Mouse (Mus musculus) cerebellum, adult (tissue): ENCODE results near the gene Tsfm.

Experiments used
- ATAC-seq: cut with Nextera tagmentation; 2 replicates; pipeline ENCODE4 v1.9.2; 2017; ENCODE audit warnings: mild to moderate bottlenecking, moderate library complexity, mixed read lengths; ENCODE audit not compliant: insufficient number of reproducible peaks, low FRiP score, low TSS enrichment

Tsfm gene

DNA sequence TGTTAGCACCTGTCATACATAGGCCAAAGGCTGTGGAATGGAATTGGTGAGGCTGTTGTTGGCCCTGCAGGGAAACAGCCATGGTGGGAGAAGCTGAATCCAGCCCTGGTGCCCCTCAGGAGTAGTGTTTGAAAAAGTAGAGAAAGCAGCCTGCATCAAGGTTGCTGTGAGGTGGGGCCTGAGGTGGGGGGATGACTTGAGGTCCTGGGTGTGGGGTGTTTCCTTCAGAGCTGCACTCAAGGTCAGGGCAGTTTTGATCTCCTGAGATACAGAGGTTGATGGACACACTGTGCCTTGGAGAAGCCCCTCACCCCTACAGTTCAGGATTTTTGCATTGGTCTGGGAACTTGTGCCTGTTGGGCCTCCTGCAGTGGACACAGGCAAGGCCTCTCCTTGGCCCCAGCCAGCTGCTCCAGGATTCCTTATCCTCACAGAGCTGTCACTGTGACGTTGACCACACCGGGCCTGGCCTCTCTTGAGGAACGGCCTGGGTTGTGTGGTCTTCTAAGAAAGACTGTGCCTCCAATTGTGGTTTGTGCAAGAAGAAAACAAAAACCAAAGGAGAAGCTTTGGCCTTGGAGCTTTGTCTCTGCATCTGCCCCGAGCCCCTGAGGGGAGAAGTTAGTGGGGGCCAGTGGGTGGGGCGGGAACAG lies 42.0 kb downstream of the Tsfm start:
- ATAC-seq, result no peak

DNA sequence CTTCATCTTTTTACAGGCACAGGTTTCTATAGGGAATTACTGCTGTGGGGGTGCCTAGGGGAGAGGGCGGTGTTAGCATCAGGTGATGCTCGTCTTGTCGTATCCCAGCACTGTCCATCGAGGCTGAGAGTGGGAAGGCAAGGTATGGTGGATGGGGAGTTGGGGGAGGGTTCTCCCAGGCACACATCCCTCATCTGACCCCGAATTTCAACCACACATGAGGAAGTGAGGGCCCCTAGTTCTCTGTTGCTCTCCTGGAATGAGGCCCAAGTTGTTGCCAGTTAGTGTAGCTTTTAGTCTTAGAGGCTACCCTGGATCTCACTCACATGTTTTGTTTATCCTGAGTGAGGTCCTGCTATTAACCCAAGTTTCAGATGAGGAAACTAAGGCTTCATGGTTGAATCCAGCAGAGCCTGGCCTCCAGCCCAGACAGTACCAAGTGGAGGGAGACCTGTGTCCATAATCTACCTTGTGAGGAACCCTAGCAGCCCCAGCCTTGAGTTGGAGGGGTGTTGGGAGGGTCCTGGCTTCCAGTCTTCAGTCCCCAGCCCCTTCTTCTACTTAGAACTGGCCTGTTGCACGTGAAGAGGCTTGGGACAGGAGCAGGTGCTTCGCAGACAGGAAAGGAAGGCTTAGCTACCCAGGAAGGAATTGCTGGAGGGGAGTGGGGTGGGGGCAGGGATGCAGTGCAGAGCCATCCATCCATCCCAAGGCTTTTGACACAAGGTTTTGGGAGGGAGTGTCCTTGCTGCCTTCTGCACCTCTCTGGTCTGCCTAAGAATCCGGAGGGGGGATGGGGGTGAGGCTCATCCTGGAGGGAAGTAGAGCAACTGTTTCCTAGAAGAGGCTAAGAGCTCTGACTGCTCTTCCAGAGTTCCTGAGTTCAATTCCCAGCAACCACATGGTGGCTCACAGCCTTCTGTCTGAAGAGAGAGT lies 43.2 kb downstream of the Tsfm start:
- no peak for ATAC-seq

DNA sequence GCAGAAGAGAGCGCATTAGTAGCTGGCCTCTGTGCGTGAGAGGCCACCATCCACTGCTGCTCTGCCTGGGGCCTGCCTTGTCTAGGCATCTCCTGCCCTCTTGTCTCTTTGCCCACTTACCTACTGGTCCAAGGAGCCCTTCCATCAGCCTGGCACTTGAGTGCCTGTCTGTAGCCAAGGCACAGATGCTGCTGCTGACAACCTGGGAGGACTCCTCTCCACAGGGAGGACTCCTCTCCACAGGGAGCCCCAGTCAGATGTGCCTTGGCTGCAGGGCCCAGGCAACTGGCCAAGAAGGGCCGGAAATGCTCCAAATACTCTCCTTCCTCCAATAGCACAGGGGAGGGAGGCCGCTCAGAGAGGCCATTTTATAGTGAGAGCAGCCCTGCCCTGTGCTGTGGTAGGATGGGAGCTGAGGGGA lies 44.1 kb downstream of the Tsfm start:
- peak; percentile 47 for ATAC-seq

DNA sequence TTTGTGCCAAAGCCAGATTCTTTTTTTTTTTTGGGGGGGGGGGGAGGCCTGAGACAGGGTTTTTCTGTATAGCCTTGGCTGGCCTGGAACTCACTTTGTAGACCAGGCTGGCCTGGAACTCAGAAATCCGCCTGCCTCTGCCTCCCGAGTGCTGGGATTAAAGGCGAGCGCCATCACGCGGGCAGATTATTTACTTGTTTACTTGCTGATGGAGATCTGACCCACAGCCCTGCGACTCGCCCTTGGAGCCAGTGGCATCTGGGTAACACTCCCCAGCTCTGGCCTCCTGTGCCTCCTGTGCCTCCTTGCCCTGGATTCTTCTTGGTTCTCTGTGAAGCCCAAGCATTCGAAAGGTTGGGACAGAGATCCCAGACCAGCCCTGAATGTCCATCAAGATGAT lies 45.1 kb downstream of the Tsfm start:
- ATAC-seq, result no peak

DNA sequence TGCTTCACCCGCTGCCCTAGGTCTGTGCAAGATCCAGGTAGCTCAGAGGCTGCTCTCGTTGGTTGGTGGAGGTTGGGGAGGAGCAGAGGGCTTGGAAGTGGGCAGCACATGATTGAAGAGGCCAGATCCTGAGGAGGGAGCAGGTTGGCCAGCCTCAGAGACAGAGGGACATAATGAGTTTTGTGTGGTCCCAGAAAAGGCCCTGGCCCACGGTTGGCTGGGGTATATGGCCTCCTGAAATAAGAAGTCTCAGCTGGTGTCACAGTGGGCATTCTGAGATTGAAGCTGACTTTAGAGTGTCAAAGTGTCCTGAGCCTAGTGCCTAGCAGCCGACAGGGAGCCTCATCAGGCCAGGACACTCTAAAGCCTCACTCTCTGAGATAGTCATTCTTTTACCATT lies 45.5 kb downstream of the Tsfm start:
- ATAC-seq, result no peak

DNA sequence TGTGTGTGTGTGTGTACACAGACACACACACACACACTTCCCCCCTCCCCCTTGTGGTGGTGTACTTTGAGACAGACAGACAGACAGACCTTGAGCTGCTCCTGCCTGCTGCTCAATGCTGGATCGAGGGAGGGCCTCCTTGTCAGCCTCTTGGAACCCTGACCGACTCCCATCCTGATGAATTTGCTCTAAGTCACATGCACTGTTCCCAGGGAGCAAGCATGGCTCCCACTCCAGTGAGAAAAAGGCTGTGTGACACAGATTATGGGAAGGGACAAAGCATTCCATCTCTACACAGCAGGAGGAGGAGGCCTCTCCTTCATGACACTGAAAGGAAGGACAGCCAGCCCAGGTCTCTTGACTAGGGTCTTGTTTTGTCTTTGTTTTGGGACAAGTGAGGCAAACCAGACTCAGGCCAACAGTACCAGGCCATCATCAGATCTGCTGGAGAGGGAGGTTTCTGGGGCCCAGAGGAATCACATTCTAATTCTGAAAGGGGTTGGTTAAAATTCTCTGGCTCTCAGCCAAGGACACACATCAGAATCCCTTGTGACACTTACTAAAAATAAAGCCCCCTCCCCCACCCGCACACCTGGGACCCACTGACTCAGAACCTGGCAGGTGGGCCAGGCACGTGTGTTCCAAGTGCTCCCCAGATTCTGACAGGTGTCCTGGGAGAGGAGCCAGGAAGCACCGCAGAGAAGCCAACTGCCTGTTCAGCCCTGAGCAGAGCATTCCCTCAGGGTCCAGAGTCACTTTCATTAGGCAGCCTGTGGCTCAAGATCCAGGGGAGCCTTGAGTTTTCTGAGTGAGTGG lies 46.2 kb downstream of the Tsfm start:
- ATAC-seq, result no peak

DNA sequence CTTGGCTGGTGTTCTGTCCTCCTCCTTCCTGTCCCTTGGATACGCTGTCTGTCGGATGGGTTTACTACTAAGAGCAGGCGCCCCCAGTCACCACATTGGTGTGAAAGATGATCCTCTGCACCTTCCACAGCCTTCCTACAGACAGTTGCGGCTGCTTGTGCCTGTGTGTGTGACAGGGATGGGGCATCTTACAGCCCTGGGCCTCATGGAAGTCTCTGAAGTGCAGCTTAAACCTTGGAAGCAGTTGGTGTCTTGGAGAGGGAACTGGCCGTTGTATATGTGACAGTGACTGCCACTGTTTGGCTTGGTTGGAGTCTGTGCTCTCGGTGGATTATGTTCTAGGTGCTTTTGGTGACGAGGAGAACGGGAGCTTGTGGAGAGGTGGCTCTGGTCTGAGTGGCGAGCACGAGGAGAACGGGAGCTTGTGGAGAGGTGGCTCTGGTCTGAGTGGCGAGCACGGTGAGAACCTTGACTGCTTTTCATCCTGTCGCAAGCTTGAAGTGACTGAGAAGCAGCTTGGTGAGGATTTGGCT lies 47.4 kb downstream of the Tsfm start:
- no peak for ATAC-seq

DNA sequence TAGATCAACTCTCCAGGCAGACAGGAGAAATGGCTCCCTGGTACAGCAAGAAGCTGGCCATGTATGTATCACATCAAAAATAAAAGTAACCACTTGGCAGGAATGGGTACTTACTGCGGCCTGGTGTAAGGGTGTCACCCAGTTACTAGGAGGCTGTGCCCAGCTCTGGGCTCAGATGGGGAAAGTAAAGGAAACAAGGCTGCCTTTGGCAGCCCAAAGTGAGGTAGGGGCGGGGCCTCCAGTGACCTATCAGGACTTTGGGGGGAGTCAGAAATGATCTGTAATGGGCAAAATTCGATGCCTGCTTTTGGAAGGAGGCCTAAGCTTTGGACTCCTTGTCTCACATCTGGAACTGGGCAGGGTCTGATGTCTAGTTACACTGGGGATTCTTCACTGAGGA lies 48.9 kb downstream of the Tsfm start:
- ATAC-seq, result no peak

DNA sequence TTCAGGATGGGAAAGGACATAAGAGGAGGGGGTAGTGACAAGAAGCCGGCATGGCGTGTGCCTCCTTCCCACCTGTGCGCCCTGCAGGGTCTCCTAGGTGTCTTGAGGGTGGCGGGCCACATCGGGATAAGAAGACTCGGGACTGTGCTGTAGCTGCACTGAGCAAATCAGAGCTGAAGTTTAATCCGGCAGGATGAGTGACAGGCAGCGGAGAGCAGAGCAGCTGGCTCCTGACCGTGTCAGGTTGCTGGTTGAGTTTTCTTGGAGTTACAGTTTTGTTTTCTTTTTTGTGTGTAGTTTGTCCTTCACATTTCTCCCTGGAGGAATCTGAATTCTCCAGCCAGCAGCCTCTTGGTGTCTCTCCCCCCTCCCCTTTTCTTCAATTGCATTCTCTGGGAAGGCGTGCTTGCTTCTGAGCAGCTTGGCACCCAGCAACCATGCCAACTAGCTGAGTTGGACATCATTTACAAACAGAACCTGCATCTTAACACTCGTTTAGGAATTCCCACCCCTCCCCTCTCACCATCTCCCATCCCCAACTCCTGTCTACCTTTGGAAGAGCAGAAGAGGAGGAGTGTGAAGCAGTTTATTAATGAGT lies 49.6 kb downstream of the Tsfm start:
- no peak for ATAC-seq

DNA sequence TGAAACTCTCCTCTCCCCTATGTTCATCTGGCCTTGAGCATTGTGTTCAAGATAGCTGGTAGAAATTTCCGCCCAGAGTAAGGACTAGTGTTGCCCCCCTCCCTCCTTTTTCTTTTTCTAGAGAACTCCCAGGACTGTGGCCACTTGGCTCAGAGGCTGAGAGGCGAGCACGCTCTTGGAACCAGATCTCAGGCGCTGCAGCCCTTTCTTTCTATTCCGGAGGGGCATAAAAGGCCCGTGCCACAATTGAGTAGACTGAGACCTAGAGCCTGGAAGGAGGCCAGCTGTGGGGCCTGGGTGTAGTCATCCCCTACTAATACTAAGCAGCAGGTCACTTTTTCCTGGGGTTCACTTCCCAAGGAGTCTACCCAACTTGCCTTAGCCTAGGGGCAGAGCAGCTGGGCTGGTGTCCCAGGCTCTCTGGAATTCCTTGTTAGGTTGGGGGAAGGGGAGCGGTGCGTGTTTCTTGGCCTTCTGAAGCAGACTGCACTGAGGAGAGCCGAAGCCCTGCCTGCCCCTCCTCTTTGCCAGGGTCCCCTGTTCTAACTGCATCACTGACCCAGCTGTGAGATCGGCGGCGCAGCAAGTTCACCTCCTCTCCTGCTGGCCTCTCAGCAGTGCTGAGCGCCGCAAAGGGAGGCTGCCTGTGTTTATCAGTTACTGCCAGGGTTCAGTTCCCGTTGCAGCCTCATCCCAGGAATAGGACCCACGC lies 50.3 kb downstream of the Tsfm start:
- ATAC-seq, result no peak

DNA sequence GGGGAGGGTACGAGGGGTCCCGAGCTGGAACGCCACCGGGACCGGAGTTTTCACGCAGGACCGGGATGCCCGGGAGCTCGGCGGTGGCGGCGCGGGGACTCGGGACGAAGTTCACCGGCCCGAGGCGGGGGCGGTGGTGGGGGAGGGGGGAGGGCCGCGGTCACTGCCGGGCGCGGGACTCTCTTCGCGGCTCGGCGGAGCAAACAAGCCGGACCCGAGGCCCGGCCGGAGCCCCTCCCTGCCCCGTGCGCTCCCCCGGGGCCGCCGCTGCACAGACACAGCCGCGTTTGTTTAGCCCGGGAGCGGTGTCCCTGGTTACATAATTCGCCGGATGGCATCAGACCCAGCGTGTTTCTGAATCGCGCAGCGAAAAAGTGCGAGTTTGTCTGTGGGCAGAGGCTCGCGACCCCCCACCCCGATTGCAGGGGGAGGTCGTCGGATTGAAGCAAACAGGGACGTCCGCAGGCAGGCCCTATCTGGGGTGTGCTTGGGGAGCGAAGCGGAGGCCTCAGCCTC lies 50.9 kb downstream of the Tsfm start:
- no peak for ATAC-seq

DNA sequence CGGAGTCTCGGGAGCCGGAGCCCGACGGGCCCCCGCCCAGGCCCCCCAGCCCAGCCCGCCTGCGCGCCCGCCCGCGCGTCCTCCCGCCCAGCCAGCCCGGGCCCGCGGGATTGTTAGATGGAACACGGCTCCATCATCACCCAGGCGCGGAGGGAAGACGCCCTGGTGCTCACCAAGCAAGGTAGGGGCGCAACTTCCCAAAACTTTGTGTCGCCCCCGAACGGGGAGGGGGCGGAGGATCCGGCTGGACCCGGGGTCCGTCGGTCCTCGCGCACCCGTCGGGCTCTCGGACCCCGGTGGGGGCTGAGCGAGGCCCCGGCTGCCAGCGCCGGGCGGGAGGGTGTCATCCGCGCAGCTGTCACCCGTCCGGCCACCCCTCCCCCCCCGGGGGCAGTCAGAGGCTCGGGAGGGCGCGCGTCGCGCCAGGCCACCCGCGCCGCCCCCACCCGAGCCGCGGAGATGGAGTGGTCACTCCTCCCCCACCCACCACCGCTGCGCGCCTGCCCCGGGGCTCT lies 51.5 kb downstream of the Tsfm start:
- no peak for ATAC-seq

DNA sequence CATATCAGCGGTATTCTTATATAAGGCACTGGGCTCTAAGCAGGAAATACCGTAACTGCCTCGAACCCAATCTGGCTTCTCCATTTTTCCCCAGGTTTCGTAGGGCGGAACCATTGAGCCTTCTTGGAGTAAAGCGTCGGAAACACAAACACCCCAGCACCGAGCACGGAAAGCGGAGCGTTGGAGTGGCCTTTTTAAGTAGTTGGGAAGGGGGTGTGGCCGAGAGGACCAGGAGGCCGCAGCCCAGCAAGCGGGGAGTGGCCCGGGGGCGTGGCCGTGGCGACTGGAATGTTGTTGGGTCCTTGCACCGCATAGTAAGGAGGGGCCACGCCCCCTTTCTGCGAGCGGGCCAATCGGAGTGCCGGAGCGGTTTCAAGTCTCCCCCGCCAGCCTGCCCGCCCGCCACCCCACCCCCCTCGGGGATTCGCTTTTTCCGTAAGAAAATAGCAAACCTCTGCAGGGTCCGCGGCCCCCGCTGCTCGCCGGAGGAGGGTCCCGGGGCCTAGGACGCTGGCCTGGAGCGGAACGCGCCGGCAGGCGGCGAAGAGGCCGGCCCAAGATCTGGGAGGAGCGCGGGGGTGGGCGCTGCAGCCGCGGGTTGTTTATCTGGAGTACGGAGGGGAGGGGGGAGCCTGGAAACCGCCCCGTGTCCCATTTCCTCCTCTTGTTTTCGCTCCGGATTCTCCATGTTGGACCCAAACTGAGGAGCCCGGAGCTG lies 52.2 kb downstream of the Tsfm start, which contains the start of gene Ctdsp2:
Gene Ctdsp2 (plus strand): TSS at position 441 of the 718 bp plus-strand sequence.
- ATAC-seq, result peak; percentile 78

DNA sequence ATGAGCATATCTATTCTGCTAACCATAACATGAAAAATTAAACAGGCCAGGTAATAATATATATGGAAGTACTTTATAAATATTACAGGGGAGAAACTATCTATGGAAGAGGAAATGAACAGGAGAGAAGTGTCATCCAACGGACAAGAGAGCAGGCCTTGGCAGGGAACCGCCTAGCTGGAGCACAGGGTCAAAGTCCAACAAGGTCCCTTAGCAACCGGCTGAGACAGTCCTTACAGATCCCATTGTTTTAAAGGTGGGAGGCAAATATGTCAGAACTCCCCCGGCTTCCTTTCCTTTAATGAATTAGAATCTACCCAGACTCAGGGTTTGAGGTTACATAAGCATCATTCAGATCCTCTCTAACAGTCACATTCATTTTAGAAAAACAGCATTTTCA lies 53.6 kb downstream of the Tsfm start:
- no peak for ATAC-seq

DNA sequence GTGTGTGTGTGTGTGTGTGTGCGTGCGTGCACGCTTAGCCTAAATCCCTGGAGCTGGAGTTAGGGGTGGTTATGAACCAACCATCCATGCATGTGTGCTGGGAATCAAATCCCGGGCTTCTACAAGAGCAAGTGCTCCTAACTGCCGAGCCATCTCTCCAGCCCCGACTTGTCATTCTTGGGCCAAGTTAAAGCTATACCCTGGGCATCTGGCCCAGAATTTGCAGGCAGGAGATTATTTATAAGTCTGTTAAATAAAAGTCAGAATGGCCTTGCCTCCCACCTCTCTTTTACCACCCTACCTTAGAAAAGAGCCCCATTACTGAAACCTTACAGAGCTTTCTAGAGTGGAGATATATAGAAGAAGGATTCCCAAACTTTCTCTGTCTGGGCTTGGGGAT lies 54.9 kb downstream of the Tsfm start:
- ATAC-seq, result no peak

DNA sequence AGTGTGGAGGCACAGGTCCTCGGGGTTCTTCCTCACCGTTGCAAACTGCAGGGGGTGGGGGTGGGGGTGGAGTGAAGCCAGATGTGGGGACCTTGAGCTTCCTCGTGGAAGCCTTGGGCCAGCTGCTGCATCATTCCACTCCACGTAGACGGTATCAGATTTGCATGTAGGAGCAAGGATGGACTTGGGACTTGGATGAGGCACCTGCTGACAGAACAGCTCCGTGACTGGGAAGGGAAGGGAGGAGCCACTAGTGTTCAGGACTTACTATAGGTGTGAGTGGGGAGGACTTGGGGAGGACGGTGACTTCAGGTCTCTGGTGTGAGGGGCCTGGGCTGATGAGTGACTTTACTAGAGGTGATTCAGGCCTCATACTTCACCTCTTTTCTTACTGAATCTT lies 57.7 kb downstream of the Tsfm start:
- no peak for ATAC-seq

DNA sequence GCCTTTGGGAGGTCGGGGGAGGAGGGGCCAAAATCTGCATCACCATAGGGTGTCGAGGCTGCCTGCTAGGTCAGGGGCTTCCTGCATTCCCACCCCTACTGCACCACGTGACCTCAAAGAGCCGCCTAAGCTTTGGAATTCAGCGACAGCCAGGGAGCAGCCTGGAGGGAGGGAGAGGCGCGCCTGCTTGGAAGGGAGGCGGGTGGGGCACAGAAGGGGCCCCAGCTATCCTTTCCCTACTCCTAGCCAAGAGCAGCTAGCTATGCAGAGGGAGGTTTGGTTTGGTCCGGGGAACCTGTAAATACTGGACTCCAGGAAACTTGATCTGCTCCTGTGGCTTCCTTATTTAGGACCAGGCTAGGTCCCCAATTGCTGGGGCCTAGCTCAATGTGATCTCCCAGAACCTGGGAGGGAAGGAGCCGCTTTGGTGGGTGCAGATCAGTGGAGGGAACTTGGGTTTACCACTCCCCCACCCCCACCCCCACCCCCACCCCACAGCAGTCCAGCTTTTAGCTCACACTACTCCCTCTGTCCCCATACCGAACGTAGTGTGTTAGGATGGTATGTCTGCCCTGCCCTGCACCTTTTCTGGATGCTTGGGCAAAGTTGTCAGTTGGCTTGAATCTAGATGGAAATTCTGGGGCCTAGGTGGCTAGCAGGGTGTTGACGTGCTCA lies 58.5 kb downstream of the Tsfm start:
- ATAC-seq, result no peak
